Mouse (Mus musculus): Measurements from ENCODE around the gene Dock1.

Gene Dock1

GRCm38 (mm10) chr7:134693325-134693724, 22.9 kb downstream of the Dock1 start:
- in situ Hi-C loops (cut with MboI, MseI): no loop called here

- in situ Hi-C loops (cut with MboI, MseI): no loop called here
These were observed 25.0 kb downstream of the Dock1 start for GRCm38 (mm10) chr7:134695431-134695830.

- in situ Hi-C loops (cut with MboI, MseI): no loop called here
These were observed 25.9 kb downstream of the Dock1 start for GRCm38 (mm10) chr7:134696126-134696979.

GRCm38 (mm10) chr7:134697479-134697878, 27.0 kb downstream of the Dock1 start:
- in situ Hi-C loops (cut with MboI, MseI): no loop called here

GRCm38 (mm10) chr7:134698246-134698645, 27.8 kb downstream of the Dock1 start:
- in situ Hi-C loops (cut with MboI, MseI): no loop called here

- in situ Hi-C loops (cut with MboI, MseI): no loop called here
These were observed 29.5 kb downstream of the Dock1 start for GRCm38 (mm10) chr7:134700001-134700400.

- in situ Hi-C loops (cut with MboI, MseI): no loop called here
These were observed 32.0 kb downstream of the Dock1 start for GRCm38 (mm10) chr7:134702481-134702880.

- in situ Hi-C loops (cut with MboI, MseI): no loop called here
These were observed 33.2 kb downstream of the Dock1 start for GRCm38 (mm10) chr7:134703704-134704103.

GRCm38 (mm10) chr7:134709226-134709853, 38.9 kb downstream of the Dock1 start:
- in situ Hi-C loops (cut with MboI, MseI): no loop called here

GRCm38 (mm10) chr7:134711576-134711975, 41.1 kb downstream of the Dock1 start:
- in situ Hi-C loops (cut with MboI, MseI): no loop called here

GRCm38 (mm10) chr7:134719406-134719805, 49.0 kb downstream of the Dock1 start:
- in situ Hi-C loops (cut with MboI, MseI): no loop called here

- in situ Hi-C loops (cut with MboI, MseI): no loop called here
These were observed 51.9 kb downstream of the Dock1 start for GRCm38 (mm10) chr7:134722361-134722760.

- in situ Hi-C loops (cut with MboI, MseI): no loop called here
These were observed 52.5 kb downstream of the Dock1 start for GRCm38 (mm10) chr7:134722955-134723354.

GRCm38 (mm10) chr7:134723509-134723908, 53.1 kb downstream of the Dock1 start:
- in situ Hi-C loops (cut with MboI, MseI): no loop called here

- in situ Hi-C loops (cut with MboI, MseI): no loop called here
These were observed 54.4 kb downstream of the Dock1 start for GRCm38 (mm10) chr7:134724841-134725240.

GRCm38 (mm10) chr7:134725551-134726529, 55.4 kb downstream of the Dock1 start:
- in situ Hi-C loops (cut with MboI, MseI): no loop called here

GRCm38 (mm10) chr7:134726530-134727258, 56.2 kb downstream of the Dock1 start:
- in situ Hi-C loops (cut with MboI, MseI): no loop called here

GRCm38 (mm10) chr7:134729348-134729747, 58.9 kb downstream of the Dock1 start:
- in situ Hi-C loops (cut with MboI, MseI): no loop called here

GRCm38 (mm10) chr7:134730406-134731126, 60.1 kb downstream of the Dock1 start:
- in situ Hi-C loops (cut with MboI, MseI): no loop called here

- in situ Hi-C loops (cut with MboI, MseI): no loop called here
These were observed 76.6 kb downstream of the Dock1 start for GRCm38 (mm10) chr7:134747059-134747458.
